Mouse (Mus musculus) left cerebral cortex, adult 2 months (tissue): ENCODE measurements around the gene Tmem121b. TPM values are rescaled to one million over a fixed set of nuclear protein-coding genes. Genes with fewer than 3 reads are reported as not detected.
A peak's percentile ranks its signal among the peaks of the same experiment; 100 is the strongest.

Source experiments
- DNase-seq, 2 experiments: peaks; one replicate each; pipeline ENCODE4 v3.0.0; 2021 to 2022; ENCODE audit warnings: low spot score in 2 of 2, mixed read lengths in 1 of 2; ENCODE audit errors: extremely low spot score in 1 of 2
- H3K27ac ChIP-seq: fragments of 200-600 bp; 2 replicates; pipeline ENCODE4 v1.8.1; 2022
- H3K4me3 ChIP-seq: fragments of 200-600 bp; 2 replicates; pipeline ENCODE4 v1.8.1; 2022
- CTCF ChIP-seq: fragments of 200-600 bp; IDR thresholded peaks from 2 replicates; pipeline ENCODE4 v1.8.1; 2022; ENCODE audit warnings: antibody characterized with exemption, mild to moderate bottlenecking, moderate library complexity
- intact Hi-C: fragments of 180-260 bp; cut with DNase I; formaldehyde crosslinking; loops from one replicate; pipeline ENCODE4 v1.15.1; 2025
- total RNA-seq, 2 experiments: library from RNA; stranded (reverse); gene quantifications; 2 replicates each; pipeline ENCODE4 v1.2.3; 2021

Tmem121b gene
- total RNA-seq, 2 experiments from 2014 or later = 56.1 to 57.4 TPM

DNA sequence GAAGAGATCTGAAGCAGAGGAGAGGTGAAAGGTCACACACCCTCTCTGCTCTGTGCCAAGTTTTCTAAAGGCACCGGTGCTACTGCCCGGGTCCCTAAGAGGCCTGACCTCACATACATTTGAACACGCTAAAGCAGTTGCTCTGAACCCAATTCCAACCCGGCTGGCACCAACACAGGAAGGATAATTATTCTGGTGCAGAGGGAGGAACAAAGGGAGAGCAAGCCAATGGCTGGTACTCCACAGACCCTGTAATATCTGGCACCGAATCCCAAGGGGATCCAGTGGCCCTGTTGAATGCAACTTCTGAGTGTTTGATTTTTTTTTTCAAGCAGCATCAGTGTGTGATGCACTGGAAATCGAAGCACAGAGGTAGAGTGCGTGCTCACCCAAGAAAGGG is 2.5 kb downstream of the Tmem121b start:
- intact Hi-C loops = no loop called here
- H3K27ac ChIP-seq = peak overlapping the region; percentile 93

DNA sequence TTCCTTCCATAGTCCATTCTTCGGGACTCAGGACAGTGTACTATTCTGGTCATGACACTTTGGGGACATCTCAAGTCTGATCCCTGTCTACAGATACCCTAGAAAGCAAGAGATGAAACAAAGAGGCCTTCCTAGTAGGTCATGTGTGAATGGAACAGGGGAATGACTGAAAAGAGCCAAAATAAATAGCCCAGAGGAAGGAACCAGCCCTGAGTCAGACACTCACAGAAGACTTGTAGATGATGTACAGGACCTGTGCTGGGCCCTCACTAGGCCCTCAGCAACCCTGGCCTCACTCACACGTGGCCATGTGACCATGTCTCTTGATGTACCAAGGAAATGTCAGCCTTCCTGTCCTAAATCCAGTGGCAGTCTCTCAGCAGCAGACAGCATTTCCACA is 4.1 kb downstream of the Tmem121b start:
- no peak for TF ChIP-seq CTCF
- peak overlapping the region; percentile 93 for H3K27ac ChIP-seq
- DNase-seq = no peak
- H3K4me3 ChIP-seq = peak overlapping the region; percentile 74
- intact Hi-C loops = no loop called here

More for the DNA sequence above, 2.5 kb downstream of the Tmem121b start:
- no peak for TF ChIP-seq CTCF
- no peak for DNase-seq
- H3K4me3 ChIP-seq = peak overlapping the region; percentile 74

DNA sequence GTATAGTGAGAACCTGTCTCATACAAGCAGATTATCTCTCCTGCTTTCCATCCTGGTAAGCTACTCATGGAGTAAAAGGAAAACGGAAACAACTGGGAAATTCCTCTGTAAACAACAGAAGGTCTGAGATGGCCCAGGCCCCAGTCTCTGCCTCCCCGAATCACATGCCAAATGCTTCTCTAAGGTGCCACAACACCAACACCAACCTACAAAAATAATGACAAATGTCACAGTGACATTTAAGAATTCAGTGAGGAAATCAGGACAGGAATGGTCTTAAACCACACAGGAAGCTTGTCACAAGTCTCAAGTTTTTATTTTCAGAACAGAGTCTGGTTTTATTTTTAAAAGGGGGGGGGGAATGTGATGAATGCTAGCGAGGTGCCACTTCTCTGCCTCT is 5.0 kb downstream of the Tmem121b start:
- H3K27ac ChIP-seq = no peak overlapping the region
- no peak for DNase-seq
- no peak for TF ChIP-seq CTCF
- H3K4me3 ChIP-seq = no peak overlapping the region; the same call in 1 of the 2 replicates
- intact Hi-C loops = no loop called here

DNA sequence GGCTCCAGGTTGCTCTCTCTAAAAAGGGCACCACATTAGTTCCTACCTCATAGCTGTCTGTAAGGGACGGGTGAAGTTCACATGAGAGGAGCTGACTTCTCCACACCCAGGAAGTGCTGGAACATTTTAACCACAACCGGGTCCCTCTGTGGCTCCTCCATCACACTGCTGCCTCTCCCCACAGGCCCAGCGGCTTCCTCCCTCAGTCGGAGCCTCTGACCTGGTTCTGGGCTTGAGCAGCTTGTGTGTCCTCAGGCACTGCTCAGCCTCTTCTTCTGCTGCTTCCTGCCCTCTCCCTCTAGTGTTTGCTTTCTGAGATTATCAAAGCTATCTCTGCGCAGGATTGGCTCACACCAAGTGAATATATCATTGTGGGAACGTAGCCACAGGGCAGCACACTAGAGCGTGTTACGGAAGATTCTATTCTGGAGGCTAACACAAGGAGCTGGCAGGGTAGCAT is 7.5 kb downstream of the Tmem121b start:
- no peak for DNase-seq
- intact Hi-C loops = no loop called here

DNA sequence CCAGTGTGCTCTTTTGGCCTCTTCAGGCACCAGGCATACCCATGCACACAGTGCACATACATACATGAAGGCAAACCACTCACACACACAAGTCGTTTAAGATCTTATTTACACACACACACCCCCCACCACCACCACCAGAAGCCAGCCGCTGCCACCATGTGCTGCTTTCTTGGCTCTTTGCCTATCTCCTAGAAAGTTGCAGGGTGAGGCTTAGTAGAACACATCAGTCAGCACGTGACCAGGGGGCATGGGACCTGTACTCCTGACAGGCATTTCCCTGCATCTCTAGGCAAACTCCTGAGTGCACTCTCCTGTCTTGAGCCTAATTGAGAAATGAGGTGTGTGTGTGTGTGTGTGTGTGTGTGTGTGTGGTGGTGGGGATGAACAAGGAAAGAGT is 8.6 kb downstream of the Tmem121b start:
- intact Hi-C loops = no loop called here
- no peak for DNase-seq
- no peak overlapping the region for H3K27ac ChIP-seq
- no peak overlapping the region for H3K4me3 ChIP-seq
- no peak for TF ChIP-seq CTCF

More for the DNA sequence above, 7.5 kb downstream of the Tmem121b start:
- Histone ChIP-seq H3K4me3 (no peak overlapping the region), H3K27ac (peak overlapping the region; percentile 32; the same call in 1 of the 2 replicates)
- no peak; the same call in 1 of the 2 replicates for TF ChIP-seq CTCF

DNA sequence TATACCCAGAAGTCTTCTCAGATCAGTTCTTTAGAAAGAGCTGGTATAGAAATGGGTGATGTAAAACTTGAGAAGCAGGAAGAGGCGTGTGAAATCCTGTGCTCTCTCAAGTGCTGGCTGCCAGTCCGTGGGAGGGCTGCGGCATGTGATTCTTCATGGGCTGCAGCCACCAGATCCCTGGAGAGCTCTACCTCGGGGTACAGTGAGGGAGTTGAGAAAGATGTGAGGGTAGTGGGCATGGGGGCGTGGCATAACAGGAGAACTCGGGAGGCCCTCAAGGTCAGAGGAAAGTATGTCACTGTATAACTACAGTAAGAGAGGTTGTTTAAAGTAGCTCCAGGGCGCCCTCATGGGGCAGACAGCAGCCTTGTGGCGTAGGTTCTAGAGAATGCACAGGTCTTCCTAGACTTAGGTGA is 10.4 kb downstream of the Tmem121b start:
- intact Hi-C loops = loop anchor here (5.0 kb wide), 1 partner anchor 41 kb away; no protein-coding TSS in a partner anchor
- Histone ChIP-seq H3K27ac (peak overlapping the region; percentile 79), H3K4me3 (no peak overlapping the region)
- TF ChIP-seq CTCF = peak; percentile 63
- DNase-seq = peak in 1 of 2 experiments; percentile 71

DNA sequence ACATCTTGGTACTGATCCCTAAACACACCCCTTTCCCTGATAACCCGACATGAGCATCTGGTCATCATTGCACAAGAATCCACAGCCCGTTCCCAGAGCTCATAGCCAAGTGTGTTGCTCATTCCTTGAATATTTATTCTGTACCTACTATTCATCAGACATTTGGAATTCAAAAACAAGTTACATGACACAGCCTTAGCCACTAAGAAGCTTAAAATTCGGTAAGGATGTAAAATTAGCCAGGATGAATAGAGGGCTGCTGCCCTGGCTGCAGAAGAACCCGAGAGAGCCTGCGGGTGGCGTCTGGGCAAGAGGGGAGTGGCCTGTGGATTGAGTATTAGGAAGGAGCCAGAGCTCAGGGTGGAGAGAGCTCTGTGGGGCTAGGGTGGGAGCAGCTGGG is 10.9 kb downstream of the Tmem121b start:
- no peak for TF ChIP-seq CTCF
- intact Hi-C loops = loop anchor here (5.0 kb wide), 1 partner anchor 40 kb away; no protein-coding TSS in a partner anchor
- Histone ChIP-seq H3K27ac (peak overlapping the region; percentile 79), H3K4me3 (no peak overlapping the region)
- no peak for DNase-seq

DNA sequence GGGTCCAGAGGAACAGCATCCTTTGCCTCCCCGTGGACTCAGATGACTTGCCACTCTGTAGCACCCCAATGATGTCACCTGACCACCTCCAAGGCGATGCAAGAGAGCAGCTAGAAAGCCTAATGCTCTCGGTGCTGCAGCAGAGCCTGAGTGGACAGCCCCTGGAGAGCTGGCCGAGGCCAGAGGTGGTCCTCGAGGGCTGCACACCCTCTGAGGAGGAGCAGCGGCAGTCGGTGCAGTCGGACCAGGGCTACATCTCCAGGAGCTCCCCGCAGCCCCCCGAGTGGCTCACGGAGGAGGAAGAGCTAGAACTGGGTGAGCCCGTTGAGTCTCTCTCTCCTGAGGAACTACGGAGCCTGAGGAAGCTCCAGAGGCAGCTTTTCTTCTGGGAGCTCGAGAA is 11.6 kb downstream of the Tmem121b start:
- DNase-seq = no peak
- H3K4me3 ChIP-seq = no peak overlapping the region
- intact Hi-C loops = loop anchor here (5.0 kb wide), 1 partner anchor 40 kb away; no protein-coding TSS in a partner anchor
- TF ChIP-seq CTCF = no peak
- H3K27ac ChIP-seq = peak overlapping the region; percentile 85

DNA sequence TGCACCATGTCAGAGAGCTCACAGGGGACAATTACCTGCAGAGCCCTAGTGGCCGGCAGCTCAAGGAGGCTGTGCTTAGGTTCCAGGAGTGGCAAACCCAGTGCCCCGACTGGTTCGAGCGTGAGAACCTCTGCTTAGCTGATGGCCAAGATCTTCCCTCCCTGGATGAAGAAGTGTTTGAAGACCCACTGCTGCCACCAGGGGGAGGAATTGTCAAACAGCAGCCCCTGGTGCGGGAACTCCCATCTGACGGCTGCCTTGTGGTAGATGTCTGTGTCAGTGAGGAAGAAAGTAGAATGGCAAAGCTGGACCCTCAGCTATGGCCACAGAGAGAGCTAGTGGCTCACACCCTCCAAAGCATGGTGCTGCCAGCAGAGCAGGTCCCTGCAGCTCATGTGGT is 12.1 kb downstream of the Tmem121b start:
- no peak overlapping the region for H3K4me3 ChIP-seq
- peak overlapping the region; percentile 85 for H3K27ac ChIP-seq
- no peak for DNase-seq
- peak; percentile 53 for TF ChIP-seq CTCF
- intact Hi-C loops = loop anchor here (5.0 kb wide), 1 partner anchor 39 kb away; no protein-coding TSS in a partner anchor

DNA sequence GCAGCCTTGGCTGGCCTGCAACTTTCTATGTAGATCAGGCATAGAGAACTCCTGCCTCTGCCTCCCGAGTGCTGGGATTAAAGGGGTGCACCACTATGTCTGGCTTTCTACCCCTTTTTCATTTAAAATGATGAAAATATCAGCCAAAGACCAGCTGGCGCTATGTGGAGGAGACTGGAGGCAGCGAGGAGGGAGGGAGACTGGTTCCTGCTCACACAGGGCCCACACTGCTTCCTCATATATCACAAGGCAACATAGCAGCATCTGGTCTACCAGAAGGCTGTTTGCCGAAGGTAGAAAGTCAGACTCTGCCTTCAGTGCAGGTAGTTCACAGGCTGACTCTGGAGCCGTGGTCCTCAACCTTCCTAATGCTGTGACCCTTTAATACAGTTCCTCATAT is 13.2 kb downstream of the Tmem121b start:
- no peak for DNase-seq
- intact Hi-C loops = loop anchor here (1.0 to 5.0 kb wide), 2 partner anchors 24 to 38 kb away; no protein-coding TSS in a partner anchor
- Histone ChIP-seq H3K4me3 (no peak overlapping the region), H3K27ac (peak overlapping the region; percentile 85)
- TF ChIP-seq CTCF = no peak

DNA sequence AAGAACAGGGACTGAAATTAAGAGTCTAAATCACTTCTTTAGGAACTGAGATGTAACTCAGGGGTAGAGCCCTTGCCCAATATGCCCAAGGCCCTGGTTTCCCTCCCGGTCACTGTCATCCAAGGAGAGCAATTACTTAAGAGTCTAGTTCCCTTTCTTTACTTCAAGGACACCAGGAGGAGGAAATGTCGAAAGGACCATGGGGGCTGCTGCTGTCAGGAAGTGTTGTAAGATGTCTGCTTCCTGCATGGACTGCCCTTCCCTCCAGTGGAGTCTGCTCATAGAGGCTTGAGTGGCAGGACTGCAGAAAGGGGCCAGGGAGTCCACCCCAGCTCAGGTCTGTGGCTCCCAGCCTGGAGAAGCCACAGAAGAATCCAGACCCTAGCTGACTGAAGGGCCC is 14.3 kb downstream of the Tmem121b start:
- no peak for DNase-seq
- no peak for TF ChIP-seq CTCF
- intact Hi-C loops = no loop called here
- Histone ChIP-seq H3K4me3 (no peak overlapping the region), H3K27ac (peak overlapping the region; percentile 85)

DNA sequence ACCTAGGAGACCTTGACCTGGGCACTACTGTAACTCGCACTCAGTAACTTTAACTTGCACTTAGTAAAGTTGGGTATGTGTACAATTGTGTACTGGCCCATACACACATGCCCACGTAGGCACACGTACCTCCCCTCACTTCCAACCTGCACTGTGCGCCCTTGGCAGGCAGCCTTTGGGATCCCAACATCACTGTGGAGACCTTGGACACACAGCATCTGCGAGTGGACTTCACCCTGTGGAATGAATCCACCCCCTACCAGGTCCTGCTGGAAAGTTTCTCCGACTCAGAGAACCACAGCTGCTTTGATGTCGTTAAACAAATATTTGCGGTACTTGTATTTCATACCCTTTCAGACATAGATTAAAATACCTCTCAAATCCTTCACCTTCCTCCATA is 18.3 kb downstream of the Tmem121b start:
- DNase-seq = no peak
- no peak overlapping the region for H3K27ac ChIP-seq
- H3K4me3 ChIP-seq = no peak overlapping the region
- TF ChIP-seq CTCF = no peak
- intact Hi-C loops = no loop called here

DNA sequence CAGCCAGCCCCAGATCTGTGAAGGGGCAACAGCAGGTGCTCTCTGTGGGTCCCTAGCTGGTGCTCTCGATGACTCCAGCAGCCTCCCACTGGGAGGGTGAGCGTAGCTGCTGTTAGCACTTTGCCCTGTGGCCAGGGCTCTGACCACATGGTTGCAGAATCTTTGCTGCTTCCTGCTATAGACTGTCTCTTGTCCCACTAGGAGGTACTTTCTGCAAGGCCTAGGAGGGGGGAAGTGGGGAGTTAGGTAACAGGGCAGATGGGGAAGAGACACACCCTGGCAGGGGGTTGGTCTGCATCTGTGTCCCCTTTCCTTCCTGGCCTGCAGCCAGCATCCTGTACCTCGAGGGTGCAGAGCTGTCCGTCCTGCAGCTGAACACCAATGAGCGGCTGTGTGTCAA is 20.2 kb downstream of the Tmem121b start:
- H3K27ac ChIP-seq = no peak overlapping the region

More for the DNA sequence above, 20.2 kb downstream of the Tmem121b start:
- no peak for TF ChIP-seq CTCF
- no peak for DNase-seq
- intact Hi-C loops = no loop called here
- no peak overlapping the region for H3K4me3 ChIP-seq
